Mouse (Mus musculus) brain, embryonic 14.5 days (tissue): ENCODE data around the gene Zfp800. TPM values are rescaled to one million over a fixed set of nuclear protein-coding genes. Genes with fewer than 3 reads are reported as not detected.

ENCODE experiments used
- DNase-seq: peaks from one replicate; pipeline ENCODE4 v3.0.0-alpha.2; 2011; ENCODE audit warnings: low read depth
- CTCF ChIP-seq: fragments of 200-500 bp; IDR thresholded peaks from 2 replicates; pipeline ENCODE4 v1.5.1; 2012; ENCODE audit warnings: inconsistent platforms, mild to moderate bottlenecking, moderate library complexity, borderline replicate concordance; ENCODE audit not compliant: insufficient read depth, insufficient read length; ENCODE audit errors: extremely low read depth
- POLR2A ChIP-seq: fragments of 200-500 bp; IDR thresholded peaks from 2 replicates; pipeline ENCODE4 v1.6.1; 2012; ENCODE audit warnings: mild to moderate bottlenecking, inconsistent platforms, borderline replicate concordance; ENCODE audit not compliant: poor library complexity, insufficient read depth, insufficient read length, severe bottlenecking; ENCODE audit errors: extremely low read depth
- polyA plus RNA-seq: library from polyadenylated mRNA; depleted of rRNA; stranded (reverse); fragments of >200 nt; gene quantifications from 2 replicates; pipeline ENCODE4 v1.2.3, GENCODE M21; 2012; rRNA removed

Gene Zfp800
- 6.1 and 8.8 TPM in 2 replicates for polyA plus RNA-seq

DNA sequence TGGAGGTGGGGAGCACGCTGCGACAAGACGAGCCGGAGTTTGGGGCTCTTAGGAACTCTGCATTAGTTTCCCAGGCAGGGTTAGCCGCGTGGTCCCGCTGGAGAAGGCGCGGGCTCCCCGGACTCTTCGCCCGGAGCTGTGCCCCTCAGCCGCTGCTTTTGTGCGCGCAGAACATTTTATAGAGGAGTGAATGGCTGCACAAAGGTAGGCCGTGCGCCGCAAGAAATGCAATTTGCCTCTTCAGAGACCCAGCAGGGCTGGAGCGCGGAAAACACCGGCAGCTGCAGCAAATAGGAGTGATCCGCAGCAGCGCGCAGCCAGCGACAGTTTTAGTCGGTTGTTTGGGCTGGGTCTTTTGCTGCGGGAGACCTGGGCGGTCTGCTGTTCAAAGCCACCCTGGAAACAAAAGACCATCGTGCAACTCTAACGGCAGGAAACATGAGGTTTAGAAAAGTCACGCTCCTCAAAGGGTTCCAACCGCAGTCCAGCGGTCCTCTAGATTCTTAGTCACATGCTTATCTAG is at the start of gene Zfp800:
TSS of gene Zfp800 (minus strand) at position 325 of the 523 bp plus-strand sequence.
- TF ChIP-seq POLR2A: no peak
- no peak for TF ChIP-seq CTCF
- DNase-seq: peak; percentile 82

DNA sequence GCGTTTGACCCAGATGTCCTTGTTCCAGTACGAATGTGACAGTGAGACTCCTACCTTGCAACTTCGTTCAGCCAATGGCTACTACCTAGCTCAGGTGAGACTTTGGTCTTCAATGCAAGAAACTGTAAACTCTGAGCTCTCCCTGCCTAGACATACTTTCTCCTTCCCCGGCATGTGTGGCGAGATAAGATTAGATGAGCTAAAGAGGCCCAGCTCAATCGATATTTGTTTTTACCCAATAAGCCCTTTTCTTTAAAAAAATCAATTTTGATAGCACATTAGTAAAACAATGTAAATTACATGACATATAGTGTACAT is 33.7 kb upstream of the Zfp800 start:
- no peak for DNase-seq
- TF ChIP-seq CTCF (no peak), POLR2A (no peak)

DNA sequence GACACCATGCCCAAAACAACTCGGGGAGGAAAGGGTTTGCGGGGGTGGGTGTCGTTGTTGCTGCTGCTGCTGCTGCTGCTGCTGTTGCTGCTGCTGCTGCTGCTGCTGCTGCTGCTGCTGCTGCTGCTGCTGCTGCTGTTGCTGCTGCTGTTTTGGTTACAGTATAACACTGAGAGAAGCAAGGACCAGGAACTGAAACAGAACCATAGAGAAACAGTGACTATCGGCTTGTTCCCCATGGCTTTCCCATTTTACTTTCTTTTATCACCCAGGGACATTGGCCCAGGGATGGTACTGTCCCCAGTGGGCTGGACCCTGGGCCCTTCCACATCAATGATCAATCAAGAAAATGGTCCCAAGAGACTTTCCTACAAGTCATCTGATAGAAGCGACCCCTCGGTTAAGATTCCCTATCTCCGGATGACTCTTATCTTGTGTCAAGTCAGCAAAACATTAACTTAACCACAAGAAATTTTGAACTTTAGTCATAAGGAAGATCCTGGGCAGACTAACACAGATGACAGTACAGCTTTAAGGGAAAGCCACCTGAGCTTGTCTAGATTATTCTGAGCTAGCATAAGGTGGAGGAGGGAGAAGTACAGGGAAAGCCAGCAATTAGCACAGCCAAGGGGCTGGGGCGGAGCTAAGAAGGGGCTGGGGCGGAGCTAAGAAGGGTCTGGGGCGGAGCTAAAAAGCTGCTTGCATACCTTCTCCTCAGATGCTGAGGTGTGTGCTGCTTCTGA is 33.2 kb upstream of the Zfp800 start:
- no peak for TF ChIP-seq POLR2A
- no peak for TF ChIP-seq CTCF

DNA sequence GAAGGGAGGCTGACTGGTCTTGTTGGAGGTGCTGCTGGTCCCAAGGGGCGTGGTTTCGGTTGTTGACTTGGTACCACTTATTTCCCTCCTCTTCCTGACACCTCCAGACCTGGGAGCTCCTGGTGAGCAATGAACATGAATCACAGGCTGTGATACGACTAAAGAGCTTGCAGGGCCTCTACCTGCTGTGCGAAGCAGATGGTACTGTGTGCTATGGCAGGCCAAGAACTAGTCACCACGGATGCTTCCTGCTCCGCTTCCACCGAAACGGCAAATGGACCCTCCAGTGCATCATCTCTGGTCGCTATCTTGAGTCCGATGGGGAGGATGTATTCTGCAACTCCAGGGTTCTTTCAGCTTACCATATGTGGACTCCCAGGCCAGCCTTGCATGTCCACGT is 32.1 kb upstream of the Zfp800 start:
- TF ChIP-seq CTCF: no peak
- TF ChIP-seq POLR2A: no peak
- DNase-seq: no peak

More for the DNA sequence above, 33.2 kb upstream of the Zfp800 start:
- no peak for DNase-seq

DNA sequence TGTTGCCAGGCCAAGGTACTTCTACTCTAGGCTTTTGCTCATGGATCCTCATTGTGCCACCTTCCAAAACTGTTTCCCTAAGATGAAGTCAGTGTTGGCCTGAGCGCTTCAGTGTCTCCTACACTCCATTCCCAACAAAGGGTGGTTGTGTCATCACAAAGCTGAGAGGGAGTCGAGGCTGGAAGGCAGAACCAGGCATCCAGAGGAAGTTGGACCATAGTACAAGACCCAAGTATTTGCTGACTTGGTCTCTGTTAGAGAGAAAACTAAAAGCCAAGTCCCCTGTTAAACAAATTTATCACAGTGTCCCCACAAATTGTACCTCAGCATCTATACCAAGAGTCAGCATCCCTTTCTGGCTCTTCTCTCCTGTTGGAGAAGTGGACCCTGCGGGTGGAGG is 30.5 kb upstream of the Zfp800 start, which contains the start of gene Gcc1:
TSS of gene Gcc1 (minus strand) at position 101 of the 400 bp plus-strand sequence.
- no peak for DNase-seq
- TF ChIP-seq CTCF (no peak), POLR2A (no peak)

DNA sequence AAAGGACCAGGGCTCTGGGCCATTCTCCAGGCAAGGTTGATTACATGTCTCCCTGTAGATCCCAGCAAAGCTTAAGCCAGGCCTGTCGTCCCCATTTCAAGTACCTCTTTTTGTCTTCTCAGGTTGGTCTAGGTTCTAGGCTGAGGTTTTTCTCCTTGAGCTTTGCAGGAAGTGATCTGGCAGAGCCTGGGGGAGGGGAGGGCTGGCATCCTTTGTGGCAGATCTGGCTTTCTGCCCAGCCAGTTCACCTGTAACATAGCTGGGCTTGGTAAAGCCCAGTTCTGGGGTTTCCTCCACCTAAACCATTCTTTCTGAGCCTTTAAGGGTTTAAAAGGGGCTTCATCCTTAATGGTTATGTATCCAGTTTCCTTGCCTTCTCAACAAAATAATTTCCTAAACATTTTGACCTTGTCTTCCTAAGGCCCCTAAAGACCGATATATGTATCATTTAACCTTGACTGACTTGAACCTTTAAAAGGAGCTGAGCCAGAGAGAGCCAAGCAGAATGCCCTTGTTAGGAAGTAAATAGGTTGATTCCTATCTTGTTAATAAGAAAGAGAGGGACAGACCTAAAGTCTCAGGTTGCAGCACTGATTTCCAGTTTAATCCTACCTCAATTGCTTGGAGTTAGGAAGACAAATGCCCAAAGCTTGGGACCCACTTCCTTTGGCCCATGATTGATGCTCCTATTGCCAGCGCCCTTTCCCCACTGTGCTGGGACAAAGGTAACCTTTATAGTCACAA is 29.5 kb upstream of the Zfp800 start, which contains the start of gene Fscn3:
TSS of gene Fscn3 (plus strand) at position 694 of the 744 bp plus-strand sequence.
- no peak for DNase-seq

DNA sequence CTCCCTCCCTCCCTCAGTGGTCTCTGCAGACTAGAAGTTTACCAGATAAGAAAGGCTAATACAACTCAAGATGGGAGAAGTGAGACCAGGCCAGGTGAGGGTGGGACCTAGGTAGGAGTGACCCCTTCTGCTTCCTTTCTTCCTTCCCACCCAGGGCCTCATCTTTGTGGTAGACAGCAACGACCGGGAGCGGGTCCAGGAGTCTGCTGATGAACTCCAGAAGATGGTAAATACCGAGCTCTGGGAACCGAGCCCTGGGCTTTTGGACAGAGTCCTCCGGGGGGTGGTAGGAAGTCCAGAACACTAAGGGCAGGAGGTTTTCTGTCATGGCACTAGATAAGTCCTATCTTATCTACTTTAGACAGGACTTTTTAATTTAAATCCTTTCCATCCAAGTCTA is 27.2 kb upstream of the Zfp800 start:
- TF ChIP-seq CTCF (no peak), POLR2A (no peak)
- DNase-seq: no peak

More for the DNA sequence above, 29.5 kb upstream of the Zfp800 start, which contains the start of gene Fscn3:
- TF ChIP-seq CTCF (no peak), POLR2A (no peak)

DNA sequence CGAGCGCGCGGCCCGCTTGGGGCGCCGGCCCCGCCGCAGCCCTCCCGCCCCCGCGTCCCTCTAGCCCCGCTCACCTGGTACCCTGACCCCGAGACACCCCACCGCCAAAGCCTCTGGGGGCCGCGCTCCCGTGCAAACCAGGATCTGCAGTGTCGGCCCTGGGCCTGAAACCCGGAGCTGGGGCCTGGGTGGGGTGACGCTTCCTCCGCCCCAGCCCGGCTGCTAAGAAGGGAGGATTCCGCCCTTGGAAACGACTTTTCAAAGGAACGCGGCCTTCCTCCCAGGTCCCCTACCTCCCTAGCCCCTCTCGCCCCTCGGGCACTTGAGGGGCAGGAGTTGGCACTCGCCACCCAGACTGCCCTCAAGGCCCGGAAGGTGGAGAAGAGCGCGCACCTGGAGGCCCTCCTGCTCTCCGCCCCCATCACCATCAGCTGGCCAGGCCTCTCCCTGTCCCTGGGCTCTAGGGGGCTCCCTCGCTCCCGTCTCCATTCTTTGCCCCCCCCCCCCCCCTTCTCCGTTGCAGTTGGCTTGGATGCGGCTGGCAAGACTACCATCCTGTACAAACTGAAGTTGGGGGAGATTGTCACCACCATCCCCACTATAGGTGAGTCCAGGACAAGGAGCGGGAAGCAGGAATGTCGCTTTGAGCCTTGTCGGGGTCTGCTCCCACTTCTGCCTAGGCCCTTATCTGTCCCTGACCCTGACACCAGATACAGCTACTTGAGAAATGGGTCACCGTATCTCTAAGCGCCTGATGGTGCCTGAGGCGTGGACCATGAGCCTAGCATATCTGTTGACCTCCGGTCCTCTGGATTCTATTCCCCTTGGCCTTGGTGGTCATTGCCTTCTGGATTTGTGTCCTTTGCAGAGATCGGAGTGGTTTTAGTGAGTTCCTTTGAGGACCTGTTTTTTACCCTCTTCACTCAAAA is 26.2 kb upstream of the Zfp800 start:
- DNase-seq: peak; percentile 59
- TF ChIP-seq CTCF (no peak), POLR2A (no peak)

DNA sequence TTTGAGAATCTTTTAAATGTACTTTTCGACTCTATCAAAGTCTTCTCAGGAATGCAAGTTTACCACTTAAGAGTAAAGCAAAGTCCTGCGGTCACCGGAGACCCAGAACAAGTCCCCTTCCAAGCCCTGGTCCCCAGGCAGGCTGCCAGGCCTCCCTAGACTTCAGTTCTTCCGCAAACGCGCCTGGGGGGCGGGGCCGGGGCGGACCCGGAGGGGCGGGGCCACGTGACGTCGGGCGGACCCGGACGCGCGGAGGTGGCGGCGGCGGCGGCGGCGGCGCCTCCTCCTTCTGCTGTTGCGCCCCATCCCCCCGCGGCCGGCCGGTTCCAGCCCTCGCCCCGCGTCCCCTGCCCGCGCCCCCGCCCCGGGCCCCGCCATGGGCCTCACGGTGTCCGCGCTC is 25.5 kb upstream of the Zfp800 start, which contains the start of gene Arf5:
TSS of gene Arf5 (plus strand) at position 248 of the 400 bp plus-strand sequence.
- DNase-seq: peak; percentile 95
- TF ChIP-seq POLR2A: 0 out of 2 replicates have a peak, but pooled peaks have one; percentile 38
- TF ChIP-seq CTCF: no peak

DNA sequence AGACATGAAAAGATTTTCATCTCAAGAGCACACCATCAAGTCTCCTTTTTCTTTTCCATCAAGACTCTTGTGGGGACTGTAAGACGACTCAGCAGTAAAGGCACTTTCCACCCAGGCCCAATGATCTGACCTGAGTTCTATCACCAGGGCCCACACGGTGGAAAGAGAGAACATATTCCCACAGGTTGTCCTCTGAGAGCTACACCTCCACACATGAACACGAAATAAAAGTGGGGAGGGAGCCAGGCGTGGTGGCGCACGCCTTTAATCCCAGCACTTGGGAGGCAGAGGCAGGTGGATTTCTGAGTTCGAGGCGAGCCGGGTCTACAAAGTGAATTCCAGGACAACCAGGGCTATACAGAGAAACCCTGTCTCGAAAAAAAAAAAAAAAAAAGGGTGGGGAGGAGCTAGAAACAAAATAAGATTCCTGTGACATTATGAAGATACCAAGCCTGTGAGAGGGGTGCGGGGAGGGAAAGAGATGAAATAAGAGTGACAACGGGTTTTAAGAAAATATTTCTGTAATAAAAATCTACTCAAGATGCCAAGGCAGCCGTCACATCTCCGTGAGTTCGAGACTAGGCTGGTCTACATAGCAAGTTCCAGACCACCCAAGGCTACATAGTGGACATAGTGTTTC is 25.0 kb upstream of the Zfp800 start:
- TF ChIP-seq POLR2A (no peak), CTCF (no peak)
- no peak for DNase-seq
